Mouse (Mus musculus) layer of hippocampus, adult 8-10 months (tissue): ENCODE measurements around the gene Polr2a. TPM values are rescaled to one million over a fixed set of nuclear protein-coding genes. Genes with fewer than 3 reads are reported as not detected.
A peak's percentile ranks its signal among the peaks of the same experiment; 100 is the strongest.

Experiments
- DNase-seq, 2 experiments: peaks; one replicate each; pipeline ENCODE4 v3.0.0; 2022; ENCODE audit warnings: low spot score in 2 of 2
- total RNA-seq, 4 experiments: library from RNA; stranded (reverse); gene quantifications; 2 replicates each; pipeline ENCODE4 v1.2.4; 2022

Gene Polr2a
- total RNA-seq, 4 experiments from 2014 or later = 53.8 to 60.8 (median 59.1) TPM

DNA sequence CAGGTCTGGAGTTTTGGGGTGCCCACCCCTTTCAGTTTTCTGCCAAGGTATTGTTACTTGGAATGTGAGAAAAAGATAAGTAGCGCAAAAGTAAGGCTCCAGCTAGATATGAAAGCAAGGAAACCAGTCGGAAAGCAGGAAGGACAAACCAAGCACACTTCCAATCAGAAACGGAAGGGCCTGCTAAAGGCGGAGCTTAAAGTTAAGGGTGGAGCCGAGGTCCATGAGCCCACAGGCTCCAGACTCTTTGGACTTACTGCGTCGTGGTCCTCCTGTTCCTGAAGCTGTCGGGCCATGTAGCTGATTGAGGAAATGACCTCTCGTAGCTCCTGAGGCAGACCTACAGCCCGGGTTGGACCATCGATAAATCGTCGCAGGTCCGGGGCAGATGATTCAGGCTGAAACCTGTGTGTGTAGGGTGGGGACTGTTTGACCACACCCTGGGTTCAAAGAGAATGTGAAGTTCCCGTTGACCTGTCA is 26.4 kb upstream of the Polr2a start:
- no peak for DNase-seq

DNA sequence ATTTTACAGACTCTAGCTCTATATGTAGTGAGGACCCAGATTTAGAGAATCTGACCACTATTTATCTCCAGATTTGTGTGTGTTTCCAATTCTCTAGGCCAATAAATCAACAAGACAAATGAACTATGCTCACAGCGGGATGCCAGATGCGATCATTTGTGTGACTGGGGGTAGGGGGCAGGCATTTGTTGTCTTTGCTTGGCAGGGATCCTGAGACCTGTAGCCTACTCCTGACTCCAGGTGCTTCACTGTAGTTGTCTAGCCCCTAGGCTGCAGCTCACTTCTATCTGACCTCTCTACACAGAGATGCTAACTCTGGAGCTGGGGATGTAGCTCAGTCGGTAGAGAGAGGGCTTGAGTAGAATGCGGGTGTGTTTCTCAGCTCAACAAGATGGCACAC is 23.4 kb upstream of the Polr2a start:
- no peak for DNase-seq

DNA sequence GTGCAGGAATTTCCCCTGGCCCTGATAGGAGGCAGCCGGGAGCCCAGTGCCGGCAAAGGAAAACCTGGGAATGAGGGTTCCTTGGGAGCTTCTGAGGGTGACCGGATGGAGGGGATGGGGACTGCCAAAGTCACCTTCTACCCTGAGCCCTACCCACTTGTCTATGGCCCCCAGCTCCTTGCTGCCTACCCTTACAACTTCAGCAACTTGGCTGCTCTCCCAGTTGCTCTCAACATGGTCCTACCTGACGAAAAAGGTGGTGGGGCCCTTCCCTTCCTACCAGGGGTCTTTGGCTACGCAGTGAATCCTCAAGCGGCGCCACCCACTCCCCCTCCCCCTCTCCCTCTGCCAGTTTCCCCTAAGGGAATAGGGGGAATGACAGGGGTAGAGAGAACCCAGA is 20.5 kb upstream of the Polr2a start:
- no peak for DNase-seq

DNA sequence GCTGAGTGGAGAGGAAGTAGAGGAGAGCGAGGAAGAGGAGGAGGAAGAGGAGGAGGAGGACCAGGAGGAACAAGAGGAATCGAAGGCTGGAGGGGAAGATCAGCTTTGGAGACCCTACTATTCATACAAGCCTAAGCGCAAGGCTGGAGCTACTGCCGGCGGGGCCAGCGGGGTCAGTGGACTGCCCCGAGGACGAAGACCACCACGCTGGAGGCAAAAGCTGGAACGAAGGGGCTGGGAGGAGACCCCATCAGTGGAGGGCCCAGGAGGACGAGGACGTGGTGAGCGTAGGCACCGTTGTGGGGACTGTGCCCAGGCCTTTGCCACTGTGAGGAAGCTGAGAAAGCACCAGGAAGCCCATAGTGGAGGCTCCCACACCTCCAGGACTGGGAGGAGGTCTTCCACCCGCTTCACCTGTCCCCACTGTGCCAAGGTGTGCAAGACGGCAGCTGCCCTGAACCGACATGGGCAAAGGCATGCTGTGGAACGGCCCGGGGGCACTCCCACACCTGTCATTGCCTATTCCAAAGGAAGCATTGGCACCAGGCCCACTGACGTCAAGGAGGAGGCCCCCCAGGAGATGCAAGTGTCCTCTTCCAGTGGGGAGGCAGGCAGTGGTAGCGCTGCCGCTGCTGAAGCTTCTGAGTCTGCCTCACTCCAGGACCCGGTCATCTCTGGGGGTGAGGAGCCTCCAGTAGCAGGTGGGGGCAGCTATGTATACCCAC is 20.0 kb upstream of the Polr2a start:
- DNase-seq = no peak

DNA sequence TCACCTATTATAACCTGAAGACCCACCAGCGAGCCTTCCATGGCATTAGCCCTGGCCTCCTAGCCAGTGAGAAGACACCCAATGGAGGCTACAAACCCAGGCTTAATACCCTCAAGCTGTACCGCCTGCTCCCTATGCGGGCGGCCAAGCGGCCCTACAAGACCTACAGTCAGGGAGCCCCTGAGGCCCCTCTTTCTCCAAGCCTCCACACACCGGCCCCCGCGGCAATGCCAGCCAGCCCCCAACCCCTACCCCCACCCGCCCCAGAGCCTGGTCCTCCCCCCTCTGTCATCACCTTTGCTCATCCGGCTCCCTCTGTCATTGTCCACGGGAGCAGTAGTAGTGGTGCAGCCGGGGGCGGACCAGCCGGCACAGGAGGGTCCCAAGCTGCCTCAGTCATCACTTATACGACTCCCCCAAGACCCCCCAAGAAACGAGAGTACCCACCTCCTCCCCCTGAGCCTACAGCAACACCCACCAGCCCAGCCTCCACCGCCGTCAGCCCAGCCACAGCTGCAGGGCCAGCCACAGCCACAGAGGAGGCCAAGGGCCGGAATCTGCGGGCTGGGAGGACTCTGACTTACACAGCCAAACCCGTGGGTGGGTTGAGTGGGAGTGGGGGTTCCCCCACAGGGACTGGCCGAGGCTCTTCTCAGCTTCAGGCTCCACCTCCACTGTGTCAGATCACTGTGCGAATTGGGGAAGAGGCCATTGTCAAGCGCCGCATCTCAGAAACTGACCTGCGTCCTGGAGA is 19.2 kb upstream of the Polr2a start:
- DNase-seq = no peak

DNA sequence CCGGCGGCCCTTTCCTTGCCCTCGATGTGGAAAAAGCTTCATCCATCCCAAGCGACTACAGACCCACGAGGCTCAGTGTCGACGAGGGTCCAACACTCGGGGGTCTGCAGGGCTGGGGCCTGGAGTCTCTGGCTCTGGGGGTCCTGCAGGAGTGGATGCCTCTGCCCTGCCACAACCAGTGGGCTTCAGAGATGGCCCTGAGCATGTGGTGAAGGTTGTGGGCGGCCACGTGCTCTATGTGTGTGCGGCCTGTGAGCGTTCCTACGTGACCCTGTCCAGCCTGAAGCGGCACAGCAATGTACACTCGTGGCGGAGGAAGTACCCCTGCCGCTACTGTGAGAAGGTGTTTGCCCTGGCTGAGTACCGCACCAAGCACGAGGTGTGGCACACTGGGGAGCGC is 18.1 kb upstream of the Polr2a start:
- DNase-seq = no peak

DNA sequence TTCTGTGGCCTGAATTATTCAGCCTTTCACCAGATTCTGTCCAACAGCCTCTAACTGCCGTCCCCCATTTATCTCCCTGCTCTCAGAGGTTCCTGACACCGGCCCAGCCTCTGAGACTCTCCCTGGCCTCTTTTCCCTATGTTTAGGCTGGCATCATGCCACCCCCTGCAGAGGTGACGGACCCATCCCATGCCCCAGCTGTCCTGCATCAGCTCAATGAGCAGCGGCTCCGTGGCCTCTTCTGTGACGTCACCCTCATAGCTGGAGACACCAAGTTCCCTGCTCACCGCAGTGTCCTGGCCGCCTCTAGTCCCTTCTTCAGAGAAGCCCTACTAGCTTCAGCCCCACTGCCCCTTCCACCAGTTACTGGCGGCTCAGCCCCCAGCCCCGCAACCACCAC is 17.3 kb upstream of the Polr2a start:
- DNase-seq = no peak

DNA sequence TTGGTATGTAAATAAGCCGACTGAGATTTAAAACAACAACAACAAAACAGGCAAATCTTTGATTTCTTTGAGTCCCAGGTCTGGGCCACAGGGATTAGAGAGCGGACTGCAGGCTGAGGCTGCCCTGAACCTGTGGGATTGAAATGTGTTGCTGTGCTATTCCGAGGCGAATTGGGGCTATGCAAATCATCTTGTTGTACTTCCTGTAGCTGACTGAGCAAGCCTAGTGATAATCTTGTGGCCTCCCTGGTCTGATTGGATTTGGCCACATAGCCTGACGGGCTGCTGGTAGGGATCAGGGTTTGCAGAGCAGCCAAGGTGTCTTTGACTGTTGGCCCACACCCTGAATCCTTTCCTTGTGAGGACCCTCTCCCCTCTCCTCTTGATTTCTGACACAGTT is 16.5 kb upstream of the Polr2a start:
- DNase-seq = no peak

DNA sequence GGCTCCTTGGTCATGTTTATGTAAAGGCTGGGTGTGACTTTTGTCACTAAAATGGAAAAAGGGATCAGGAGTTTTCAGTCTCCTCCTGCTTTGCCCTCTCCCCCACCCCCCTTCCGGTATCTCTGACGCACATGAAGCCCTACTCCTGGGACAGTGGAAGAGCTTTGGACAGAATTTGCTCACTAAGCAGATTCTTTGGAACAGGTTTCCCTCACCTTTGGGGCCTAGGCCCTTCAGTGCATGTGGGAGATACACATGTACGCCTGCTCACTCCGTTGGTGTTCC is 9.1 kb upstream of the Polr2a start:
- no peak for DNase-seq

DNA sequence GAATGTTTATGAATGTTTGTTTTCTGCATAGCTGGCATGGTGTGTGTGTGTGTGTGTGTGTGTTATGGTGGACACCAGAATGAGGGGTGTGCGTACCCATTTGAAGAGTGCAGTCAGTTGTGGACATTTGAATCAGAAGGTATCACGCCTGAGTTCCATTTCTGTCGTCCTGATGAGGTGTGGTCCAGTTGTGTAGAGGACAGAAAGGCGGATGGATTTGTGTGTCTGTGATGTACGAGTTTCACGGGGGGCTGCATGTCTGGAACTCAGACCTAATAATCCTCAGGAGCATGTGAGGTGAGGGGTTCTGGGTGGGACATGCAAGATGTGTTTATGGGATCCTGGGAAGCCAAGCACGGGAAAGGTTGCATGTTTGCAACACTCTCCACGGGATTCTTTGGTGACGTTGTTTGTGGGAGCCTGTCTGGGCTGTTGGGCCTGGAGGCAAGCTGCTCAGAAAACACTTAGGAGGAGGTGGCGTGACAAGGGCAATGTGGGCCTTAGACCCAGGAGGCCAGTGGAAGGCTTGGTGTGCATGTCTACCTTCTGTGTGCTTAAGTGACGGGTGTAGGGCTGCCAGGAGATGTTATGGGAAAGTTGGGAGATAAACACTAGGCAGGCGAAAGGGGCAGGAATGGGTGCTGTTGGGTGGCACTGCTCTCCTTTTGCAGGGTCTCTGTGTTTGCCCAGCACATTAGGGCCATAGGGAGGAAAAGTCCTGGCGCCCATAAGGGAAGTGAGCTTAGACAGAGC is 8.6 kb upstream of the Polr2a start:
- DNase-seq = no peak

DNA sequence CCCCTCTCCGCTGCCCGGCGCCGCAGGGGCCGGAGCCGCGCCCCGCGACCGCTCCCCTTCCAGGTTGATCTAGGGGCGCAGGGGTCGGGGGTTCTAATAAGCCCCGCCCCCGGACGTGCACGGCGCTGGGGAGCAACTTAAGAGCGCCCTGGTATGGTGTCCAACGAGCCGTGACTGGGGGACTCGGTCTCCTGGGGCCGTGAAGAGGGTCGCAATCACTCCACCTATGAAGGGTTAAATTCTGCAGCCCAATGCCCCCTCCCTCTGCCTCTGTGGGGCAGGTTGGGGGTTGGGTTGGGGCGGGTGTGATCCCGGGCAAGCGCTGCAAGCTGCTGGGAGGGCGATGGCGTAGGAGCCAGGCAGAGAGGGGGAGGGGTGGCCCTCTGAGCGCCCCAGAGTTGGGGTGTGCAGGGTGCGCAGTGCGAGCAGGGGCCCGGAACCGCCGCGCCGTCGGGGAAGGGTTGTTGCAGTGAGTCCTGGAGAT is 7.7 kb upstream of the Polr2a start:
- peak in 1 of 2 experiments; percentile 67 for DNase-seq

DNA sequence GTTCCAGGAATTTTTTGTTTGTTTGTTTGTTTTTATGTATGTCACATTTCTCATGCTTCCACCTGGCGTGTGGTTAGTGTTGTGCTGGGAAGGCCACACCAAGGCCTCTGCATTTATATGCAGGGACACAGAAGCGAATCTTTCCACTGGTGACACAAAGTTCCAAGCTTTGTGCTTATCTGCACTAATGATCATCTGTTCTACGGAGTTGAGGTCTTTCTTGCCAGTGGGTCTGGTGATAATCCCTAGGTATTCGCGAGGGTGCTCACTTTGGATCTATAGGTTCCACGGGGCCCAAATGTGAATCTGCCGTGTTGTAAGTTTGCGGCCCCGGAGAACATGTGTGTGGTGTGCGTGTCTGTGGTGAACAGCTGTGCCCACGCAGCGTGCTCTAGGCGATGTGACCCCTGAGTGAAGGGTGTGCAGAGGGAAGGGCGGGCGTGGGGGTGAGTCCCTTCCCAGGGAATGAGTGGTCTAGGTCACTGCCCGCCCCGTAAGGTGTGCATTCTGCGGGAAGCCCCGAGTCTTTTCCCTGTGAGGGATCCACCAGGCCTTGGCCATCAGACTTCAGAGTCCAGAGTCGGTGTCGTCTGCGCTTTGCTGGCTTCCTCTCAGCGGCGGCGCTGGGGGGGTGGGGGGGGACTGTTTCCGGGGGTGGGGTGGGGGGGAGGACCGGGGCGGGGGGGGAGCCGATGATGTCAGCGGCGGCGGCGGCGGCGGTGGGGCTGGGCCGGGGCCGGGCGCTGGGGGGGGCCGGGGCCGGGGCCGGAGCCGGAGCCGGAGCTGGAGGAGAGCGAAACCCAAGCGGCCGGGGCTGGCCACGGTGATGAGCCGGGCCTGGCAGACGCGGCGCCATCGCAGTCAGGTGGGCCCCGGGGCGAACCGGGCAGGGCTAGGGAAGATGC is 7.0 kb upstream of the Polr2a start, which contains the start of gene Zbtb4:
Gene Zbtb4, plus strand, starts transcription at position 692 of the 905 bp plus-strand sequence.
- DNase-seq = no peak

DNA sequence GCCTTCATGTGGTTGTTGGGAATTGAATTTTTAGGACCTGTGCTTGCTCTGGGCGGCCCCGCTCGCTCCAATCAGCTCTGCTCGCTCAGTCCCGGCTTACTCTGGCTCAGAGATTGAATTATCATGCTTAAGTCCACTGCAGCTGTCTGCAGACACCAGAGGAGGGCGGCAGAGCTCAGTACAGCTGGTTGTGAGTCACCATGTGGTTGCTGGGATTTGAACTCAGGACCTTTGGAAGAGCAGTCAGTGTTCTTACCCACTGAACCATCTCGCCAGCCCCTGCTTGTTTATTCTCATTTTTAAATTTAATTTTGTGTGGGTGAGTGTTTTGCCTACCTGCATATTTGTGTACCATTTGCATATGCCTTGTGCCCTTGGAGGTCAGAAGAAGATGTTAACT is 5.1 kb upstream of the Polr2a start:
- no peak for DNase-seq

DNA sequence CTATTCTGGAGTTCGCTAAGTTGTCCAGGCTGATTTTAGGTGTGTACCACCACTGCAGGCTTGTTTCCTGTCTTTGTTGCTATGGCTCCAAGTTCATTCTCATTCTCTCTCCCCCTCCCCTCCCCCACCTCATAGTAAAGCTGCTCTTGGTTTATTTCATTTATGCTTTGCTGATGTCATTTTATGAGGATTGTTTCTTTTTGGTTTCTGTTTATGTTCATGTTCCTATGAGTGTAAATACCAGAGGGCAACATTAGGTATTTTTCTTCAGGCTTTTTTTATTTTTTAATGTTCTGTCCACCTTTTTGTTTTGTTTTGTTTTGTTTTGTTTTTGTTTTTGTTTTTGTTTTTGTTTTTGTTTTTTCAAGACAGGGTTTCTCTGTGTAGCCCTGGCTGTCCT is 3.4 kb upstream of the Polr2a start, which contains the start of gene Slc35g3:
Gene Slc35g3, minus strand, starts transcription at position 101 of the 400 bp plus-strand sequence.
- no peak for DNase-seq

DNA sequence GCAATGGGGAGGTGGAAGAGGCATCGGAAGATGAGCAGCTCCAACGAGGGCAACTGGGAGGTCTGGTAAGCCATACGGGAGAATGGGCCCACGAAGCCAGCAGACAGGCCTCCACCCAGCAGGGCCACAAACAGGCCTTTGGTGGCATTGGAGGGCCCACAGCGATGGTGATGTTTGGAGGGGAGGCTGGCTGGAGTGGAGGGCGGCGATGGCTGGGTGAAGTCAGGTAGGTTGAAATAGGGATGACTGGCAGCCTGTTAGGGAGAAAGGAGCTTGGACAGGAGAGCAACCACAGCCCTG is 2.4 kb upstream of the Polr2a start:
- DNase-seq = no peak

DNA sequence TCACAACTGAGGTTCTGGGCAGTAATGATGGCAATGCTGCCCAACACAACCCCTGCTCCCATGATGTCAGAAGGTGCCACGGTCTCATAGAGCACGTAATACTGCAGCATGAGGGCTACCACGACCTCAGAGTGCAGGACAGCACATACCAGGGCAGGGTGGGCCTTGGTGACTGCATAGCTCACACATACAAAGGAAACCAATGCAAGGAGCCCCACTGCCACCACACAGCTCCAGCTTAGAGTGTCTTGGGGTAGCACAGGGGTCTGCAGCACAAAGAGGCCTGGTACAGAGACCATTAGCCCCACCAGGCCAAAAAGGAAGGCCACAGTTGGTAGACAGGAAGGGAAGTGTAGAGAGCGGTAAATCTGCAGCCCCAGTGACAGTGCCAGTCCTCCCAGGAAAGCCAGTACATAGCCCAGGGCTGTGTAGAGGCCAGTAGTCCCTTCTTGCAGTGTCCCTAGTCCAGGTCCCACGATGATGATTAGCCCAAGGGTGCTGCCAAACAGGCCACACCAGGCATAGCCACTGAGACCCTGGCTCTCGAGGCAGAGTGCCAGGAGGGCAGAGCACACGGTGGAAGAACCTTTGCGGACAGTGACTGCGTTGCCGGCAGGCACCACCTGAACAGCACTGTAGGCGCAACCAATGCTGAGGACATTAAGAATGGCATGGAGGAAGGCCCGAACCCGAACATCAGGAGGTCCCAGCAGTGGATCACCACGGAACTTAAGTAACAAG is 1.9 kb upstream of the Polr2a start:
- no peak for DNase-seq

DNA sequence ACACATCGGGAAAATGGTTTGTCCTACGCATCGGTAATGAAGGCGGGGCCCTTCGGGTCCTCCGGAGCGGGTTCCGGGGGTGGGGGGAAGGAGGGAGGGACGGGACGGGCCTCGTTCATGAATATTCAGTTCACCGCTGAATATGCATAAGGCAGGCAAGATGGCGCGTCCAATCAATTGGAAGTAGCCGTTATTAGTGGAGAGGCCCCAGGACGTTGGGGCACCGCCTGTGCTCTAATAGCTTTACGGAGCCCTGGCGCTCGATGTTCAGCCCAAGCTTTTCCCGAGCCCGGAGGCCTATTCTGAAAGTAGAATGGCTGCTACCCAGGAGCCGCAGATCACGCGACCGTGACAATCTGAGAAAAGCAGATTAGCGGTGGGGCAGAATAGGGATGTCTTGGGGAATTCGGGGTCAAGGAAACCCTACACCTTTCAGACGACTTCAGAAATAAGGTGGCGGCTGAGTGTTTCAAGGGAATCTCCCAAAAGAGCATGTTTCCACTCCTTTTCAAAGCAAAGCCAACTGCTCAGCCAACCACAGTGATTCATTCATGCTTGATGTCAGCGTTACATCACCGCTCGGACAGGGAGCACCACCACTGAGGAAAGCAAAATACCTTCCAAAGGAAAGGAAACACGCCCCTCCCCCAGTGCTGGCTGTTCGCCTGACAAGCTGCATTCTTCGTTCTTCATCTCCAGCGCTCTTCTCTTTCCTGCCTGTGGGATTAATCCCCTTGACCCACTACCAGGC is 709 bp upstream of the Polr2a start:
- DNase-seq = peak; percentile 87 to 89

DNA sequence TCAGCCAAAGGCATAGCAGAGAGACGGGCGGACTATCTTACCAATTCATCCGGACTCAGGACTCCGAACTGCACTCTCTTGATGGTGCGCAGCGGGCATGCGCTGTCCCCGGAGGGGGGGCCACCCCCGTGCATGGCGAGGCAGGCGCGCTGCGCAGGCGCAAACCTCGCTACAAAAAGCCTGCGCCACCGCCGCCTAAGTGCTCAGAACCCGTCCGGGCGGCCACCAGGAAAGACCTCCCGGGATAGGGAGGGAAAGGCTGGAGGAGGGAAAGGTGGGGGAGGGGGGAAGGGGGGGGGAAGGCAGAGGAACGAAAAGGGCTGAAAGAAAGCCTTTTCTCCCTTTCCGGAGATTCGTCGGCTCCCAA is 364 bp downstream of the Polr2a start:
- peak; percentile 94 to 96 for DNase-seq

DNA sequence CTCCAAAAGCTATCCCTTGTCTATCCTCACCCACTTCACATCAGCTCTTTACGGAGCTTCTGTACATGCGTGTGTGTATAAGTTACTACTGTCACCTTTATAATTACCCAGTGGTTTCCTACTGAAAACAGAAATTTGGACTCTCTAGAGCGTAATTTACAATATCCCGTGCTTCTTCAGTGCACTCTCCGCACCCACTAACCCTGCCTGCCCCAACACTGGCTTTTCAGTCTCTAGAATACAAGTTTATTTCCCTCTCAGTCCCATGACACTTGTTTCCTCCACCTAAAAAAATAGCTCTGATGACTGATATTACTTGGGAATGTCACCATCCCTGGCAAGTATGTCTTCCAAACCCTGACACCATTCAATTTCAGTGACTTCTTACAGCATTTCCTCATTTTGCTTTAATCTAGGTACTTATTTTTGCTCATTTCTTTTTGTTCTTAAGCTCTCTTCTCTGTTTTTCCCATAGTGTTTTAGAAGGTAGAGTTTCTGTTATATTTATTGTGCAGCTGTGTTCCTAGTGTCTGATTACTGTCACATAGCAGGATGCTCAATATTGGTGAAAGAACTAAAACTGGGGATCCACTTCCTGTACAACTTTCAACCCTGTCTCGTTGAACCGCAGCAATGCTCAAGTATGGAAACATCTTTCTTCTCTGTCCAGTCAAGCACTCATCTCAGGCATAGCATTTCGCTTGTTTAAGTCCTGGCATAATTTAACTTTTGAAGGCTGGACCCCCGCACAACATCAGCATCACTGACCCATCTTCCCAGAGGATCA is 941 bp downstream of the Polr2a start:
- no peak for DNase-seq
